Mouse (Mus musculus): Measurements from ENCODE around the gene Ehd1. TPM values are rescaled to one million over a fixed set of nuclear protein-coding genes. Genes with fewer than 3 reads are reported as not detected.

The Ehd1 gene
- polyA plus RNA-seq, 1 experiment: not detected

DNA sequence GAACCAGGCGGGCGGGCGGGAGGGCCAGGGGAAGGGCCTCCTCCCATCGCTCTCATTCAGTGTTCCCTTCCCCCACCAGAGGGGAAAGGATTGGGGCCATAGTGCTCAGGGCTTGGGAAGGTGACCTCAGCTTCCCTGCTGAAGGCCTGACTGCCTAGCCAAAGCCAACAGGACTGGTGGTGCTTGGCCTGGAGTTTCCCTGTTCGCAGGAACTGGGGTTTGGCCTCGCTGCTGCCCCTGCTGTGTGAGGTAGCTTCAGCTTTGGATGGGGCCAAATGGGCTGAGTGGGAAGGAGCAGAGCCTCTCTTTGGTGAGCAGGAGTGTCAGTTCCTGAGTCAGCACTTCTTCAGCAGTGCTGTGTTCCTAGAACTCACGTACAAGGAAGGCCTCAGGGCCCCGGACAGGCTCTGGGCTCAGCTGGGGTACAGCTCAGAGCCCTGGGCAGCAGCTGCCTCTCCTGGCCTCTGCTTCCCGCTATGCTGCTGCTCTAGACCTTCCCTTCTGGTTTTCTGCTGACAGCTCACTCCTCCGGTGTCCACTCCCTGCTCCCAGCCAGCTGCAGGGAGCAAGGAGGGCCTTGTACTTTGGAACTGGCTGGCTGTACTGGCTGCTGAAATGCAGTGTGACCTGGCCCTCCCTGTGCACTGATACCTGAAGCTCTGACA, 14.7 kb downstream of the Ehd1 start:
- TF ChIP-seq CTCF (IDR thresholded peaks at IDR 0.05; ENCODE audit: insufficient read depth, low read depth, low read length) (no peak), POLR2A (IDR thresholded peaks at IDR 0.05; ENCODE audit: insufficient read depth, low read depth, low read length) (no peak)
- 74% methylated on average over 10 of the region's 10 CpGs for WGBS
- H3K27ac ChIP-seq (ENCODE audit: insufficient read depth, low read depth, low read length): no peak overlapping the region
- H3K4me3 ChIP-seq (ENCODE audit: insufficient read depth, low read depth, low read length): no peak overlapping the region
- H3K4me1 ChIP-seq (ENCODE audit: control insufficient read depth, insufficient read depth, low read length): peaks cover 22% of the 10 kb centered on the region

DNA sequence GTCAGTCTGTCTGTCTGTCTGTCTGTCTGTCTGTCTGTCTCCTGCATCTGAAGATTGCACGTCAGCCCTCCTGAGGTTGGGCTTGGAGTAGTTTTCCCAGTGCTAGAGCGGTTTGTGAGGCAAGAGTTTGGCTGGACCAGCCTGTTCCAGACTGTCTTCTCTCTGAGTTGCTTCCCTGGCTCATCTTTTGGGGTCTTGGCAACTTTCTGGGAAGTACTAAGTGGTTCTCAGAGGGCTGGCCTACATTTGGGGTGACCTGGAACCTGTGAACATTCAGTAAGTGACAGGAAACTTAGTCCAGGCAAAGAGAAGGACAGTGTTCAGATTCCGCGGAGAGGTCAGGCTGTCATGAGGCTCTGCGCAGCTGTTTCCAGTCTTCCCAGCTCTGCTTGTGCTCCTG, 15.7 kb downstream of the Ehd1 start:
- 89% methylated on average over 5 of the region's 5 CpGs for WGBS
- no peak overlapping the region for H3K4me3 ChIP-seq (ENCODE audit: insufficient read depth, low read depth, low read length)
- H3K27ac ChIP-seq (ENCODE audit: insufficient read depth, low read depth, low read length): no peak overlapping the region
- TF ChIP-seq CTCF (IDR thresholded peaks at IDR 0.05; ENCODE audit: insufficient read depth, low read depth, low read length): no peak
- TF ChIP-seq POLR2A (IDR thresholded peaks at IDR 0.05; ENCODE audit: insufficient read depth, low read depth, low read length): no peak
- H3K4me1 ChIP-seq (ENCODE audit: control insufficient read depth, insufficient read depth, low read length): peaks cover 19% of the 10 kb centered on the region

DNA sequence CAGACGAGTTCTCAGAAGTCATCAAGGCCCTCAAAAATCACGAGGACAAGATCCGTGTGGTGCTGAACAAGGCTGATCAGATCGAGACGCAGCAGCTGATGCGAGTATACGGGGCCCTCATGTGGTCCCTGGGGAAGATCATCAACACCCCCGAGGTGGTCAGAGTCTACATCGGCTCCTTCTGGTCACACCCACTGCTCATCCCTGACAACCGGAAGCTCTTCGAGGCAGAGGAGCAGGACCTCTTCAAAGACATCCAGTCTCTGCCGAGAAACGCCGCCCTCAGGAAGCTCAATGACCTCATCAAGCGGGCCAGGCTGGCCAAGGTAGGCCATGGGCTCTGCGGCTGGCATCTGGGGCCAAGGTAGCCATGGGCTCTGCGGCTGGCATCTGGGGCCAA, 17.8 kb downstream of the Ehd1 start:
- H3K27ac ChIP-seq (ENCODE audit: insufficient read depth, low read depth, low read length): no peak overlapping the region
- peaks cover 24% of the 10 kb centered on the region for H3K4me1 ChIP-seq (ENCODE audit: control insufficient read depth, insufficient read depth, low read length)
- H3K4me3 ChIP-seq (ENCODE audit: insufficient read depth, low read depth, low read length): no peak overlapping the region
- TF ChIP-seq POLR2A (IDR thresholded peaks at IDR 0.05; ENCODE audit: insufficient read depth, low read depth, low read length) (no peak), CTCF (IDR thresholded peaks at IDR 0.05; ENCODE audit: insufficient read depth, low read depth, low read length) (no peak)
- WGBS: 94% methylated on average over 17 of the region's 17 CpGs

DNA sequence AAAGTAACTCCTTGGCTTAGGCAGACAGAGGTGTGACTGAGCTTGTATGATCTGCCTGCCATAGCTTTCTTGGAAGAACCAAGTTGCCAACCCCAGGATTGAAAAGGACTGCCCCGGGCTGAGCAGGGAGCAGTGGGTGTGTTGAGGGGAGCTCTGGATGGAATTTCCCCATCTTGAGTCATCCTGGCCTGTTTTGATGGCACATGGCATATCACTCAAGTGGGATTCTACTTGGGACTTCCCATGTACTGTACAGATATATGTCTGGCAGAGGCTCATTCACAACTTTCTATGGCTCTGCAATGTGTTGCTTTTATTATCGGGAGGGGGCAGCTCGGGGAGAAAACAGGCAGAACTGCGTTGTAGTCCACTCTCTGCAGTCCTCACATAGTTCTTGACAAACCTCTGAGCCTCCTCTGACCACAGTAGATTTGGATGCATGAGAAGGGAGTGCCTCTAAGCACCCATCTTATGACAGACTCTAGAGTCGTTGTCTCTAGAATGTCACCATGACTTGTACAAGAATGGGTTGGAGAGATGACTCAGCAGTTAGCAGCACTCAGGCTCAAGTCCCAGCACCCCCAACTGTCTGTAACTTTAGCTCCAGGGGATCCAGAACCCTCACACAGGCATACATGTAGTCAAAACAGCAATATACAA, 20.2 kb downstream of the Ehd1 start:
- peaks cover 21% of the 10 kb centered on the region for H3K4me1 ChIP-seq (ENCODE audit: control insufficient read depth, insufficient read depth, low read length)
- H3K4me3 ChIP-seq (ENCODE audit: insufficient read depth, low read depth, low read length): no peak overlapping the region
- 85% methylated on average over 5 of the region's 5 CpGs for WGBS
- TF ChIP-seq POLR2A (IDR thresholded peaks at IDR 0.05; ENCODE audit: insufficient read depth, low read depth, low read length) (no peak), CTCF (IDR thresholded peaks at IDR 0.05; ENCODE audit: insufficient read depth, low read depth, low read length) (no peak)
- H3K27ac ChIP-seq (ENCODE audit: insufficient read depth, low read depth, low read length): no peak overlapping the region

DNA sequence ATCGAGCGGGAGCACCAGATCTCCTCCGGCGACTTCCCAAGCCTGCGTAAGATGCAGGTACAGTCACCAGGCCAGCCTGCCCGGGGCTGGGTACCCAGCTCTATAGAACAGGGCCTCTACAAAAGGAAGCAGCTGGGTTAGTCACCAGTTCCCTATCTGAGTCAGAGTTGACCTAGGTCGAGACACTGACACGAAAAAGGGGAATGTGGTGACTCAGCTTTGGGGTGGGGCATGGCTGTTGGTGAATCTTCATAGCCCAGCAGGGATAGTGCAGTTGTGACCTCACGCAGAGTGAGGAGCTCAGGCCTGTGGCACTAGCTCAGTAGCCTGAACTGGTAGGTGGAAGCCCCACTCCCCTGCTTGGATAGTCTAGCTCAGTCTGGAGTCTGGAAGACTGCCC, 21.1 kb downstream of the Ehd1 start:
- Histone ChIP-seq H3K4me3 (ENCODE audit: insufficient read depth, low read depth, low read length) (no peak overlapping the region), H3K4me1 (ENCODE audit: control insufficient read depth, insufficient read depth, low read length) (peaks cover 24% of the 10 kb centered on the region), H3K27ac (ENCODE audit: insufficient read depth, low read depth, low read length) (peak overlapping the region; percentile 18)
- 66% methylated on average over 9 of the region's 9 CpGs for WGBS
- TF ChIP-seq POLR2A (IDR thresholded peaks at IDR 0.05; ENCODE audit: insufficient read depth, low read depth, low read length): no peak
- no peak for TF ChIP-seq CTCF (IDR thresholded peaks at IDR 0.05; ENCODE audit: insufficient read depth, low read depth, low read length)

DNA sequence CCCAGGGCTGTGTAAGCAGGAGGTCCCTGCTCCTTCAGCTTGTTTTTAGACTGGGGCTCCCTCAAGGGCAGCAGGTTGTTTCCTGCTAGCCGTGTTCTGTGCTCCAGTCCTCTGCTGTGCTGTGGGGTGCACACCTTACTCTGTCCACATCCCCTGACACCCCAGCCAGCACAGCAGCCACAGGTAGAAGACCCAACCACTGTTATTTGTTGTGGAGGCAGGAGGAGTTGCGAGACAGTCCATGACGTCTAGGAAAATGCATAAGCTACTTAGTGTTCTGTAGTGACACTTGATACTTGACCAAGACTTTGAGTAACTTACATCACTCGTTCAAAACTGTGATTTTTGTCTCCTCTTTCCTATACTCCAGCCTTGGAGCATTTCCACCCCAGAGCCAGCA, 22.5 kb downstream of the Ehd1 start:
- Histone ChIP-seq H3K4me1 (ENCODE audit: control insufficient read depth, insufficient read depth, low read length) (peaks cover 30% of the 10 kb centered on the region), H3K4me3 (ENCODE audit: insufficient read depth, low read depth, low read length) (no peak overlapping the region), H3K27ac (ENCODE audit: insufficient read depth, low read depth, low read length) (no peak overlapping the region)
- 88% methylated on average over 4 of the region's 4 CpGs for WGBS
- TF ChIP-seq CTCF (IDR thresholded peaks at IDR 0.05; ENCODE audit: insufficient read depth, low read depth, low read length) (no peak), POLR2A (IDR thresholded peaks at IDR 0.05; ENCODE audit: insufficient read depth, low read depth, low read length) (no peak)

DNA sequence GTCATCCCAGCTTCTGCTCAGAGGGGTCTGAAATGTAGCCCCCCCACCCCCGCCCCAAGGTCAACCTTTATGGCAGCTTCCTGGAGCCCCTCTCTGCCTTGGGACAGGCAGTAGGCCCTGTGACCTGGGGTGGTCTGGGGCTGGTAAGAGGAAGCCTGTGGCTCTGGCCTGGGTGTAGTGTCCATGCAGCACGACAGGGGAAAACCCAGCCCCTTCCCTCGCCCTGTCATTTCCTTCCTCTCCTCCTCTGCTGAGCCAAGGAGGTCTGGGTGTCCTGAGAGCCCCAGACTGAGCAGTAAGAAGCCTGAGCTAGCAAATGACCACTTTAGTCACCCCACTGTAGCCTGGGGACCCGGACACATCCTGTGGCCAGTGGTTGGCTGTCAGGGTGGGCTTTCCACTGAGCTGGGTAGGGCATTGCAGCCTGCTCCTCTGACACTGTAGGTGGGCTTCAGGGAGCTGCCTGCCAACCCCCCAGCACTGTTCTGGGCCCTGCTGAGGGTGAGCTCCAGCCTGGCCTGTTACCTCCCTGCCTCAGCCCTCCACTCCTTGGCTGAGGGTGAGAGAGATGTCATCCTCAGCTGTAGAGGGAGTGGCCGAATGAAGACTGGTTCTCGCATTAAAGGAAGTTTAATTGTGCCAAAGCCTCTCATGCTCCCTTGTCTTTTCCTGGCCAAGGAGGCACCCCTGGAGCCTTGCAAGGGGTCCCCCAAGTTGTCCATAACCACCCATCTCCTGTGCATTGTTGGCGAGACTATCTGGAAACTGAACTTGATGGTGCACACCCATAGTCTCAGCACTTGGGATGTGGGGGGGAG, 23.1 kb downstream of the Ehd1 start:
- no peak for TF ChIP-seq POLR2A (IDR thresholded peaks at IDR 0.05; ENCODE audit: insufficient read depth, low read depth, low read length)
- TF ChIP-seq CTCF (IDR thresholded peaks at IDR 0.05; ENCODE audit: insufficient read depth, low read depth, low read length): no peak
- Histone ChIP-seq H3K4me1 (ENCODE audit: control insufficient read depth, insufficient read depth, low read length) (peaks cover 26% of the 10 kb centered on the region), H3K27ac (ENCODE audit: insufficient read depth, low read depth, low read length) (no peak overlapping the region), H3K4me3 (ENCODE audit: insufficient read depth, low read depth, low read length) (no peak overlapping the region)
- 86% methylated on average over 7 of the region's 7 CpGs for WGBS

DNA sequence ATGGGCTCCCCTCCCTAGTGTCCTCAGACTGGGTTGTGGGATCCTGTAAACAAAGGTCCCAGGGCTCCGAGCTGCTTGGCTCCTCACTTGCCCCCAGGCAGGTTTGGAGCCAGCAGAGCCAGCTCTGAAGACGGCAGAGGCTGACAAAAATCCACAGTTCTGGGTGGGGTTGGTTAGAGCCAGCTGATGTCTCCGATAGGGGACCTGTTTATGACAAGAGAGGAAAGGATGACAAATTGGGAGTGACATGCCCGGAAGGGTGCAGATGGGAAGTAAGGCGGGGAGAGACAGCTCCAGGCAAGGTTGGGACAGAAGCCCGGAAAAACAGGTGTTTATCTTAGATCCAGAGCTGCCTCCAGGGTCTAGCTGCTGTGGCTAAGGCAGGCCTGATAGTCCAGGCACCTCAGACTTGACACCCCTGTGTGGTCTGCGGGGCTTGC, 23.9 kb downstream of the Ehd1 start:
- 79% methylated on average over 7 of the region's 7 CpGs for WGBS
- no peak for TF ChIP-seq CTCF (IDR thresholded peaks at IDR 0.05; ENCODE audit: insufficient read depth, low read depth, low read length)
- TF ChIP-seq POLR2A (IDR thresholded peaks at IDR 0.05; ENCODE audit: insufficient read depth, low read depth, low read length): no peak
- Histone ChIP-seq H3K4me3 (ENCODE audit: insufficient read depth, low read depth, low read length) (no peak overlapping the region), H3K27ac (ENCODE audit: insufficient read depth, low read depth, low read length) (no peak overlapping the region), H3K4me1 (ENCODE audit: control insufficient read depth, insufficient read depth, low read length) (peaks cover 27% of the 10 kb centered on the region)

DNA sequence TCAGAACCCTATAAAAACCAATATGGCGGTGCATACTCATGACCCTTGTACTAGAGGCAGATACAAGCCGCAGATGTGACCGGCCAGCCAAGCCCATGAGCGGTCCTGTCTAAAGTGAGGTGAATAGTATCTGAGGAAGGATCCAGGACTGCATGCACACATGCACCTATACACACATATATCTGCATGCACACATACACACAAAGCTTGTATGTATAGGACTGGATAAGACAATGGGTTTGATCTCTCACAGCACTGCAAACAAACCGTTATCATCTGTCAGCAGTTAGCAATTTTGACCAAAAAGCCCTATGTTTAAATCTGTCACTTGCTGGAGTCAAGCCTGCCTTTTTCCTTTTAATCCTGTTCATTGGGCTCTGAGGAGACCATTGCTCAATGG, 25.6 kb downstream of the Ehd1 start:
- H3K27ac ChIP-seq (ENCODE audit: insufficient read depth, low read depth, low read length): no peak overlapping the region
- peaks cover 27% of the 10 kb centered on the region for H3K4me1 ChIP-seq (ENCODE audit: control insufficient read depth, insufficient read depth, low read length)
- 84% methylated on average over 5 of the region's 5 CpGs for WGBS

More for the DNA sequence above, 25.6 kb downstream of the Ehd1 start:
- no peak overlapping the region for H3K4me3 ChIP-seq (ENCODE audit: insufficient read depth, low read depth, low read length)
- TF ChIP-seq POLR2A (IDR thresholded peaks at IDR 0.05; ENCODE audit: insufficient read depth, low read depth, low read length) (no peak), CTCF (IDR thresholded peaks at IDR 0.05; ENCODE audit: insufficient read depth, low read depth, low read length) (no peak)
